Mouse (Mus musculus): ENCODE data around the gene Keap1.
"Not testable (repeated sequence)": the region's sequence is repeated elsewhere in the genome, so short reads cannot be mapped to it uniquely, and the experiment has no call there.

Gene Keap1

DNA sequence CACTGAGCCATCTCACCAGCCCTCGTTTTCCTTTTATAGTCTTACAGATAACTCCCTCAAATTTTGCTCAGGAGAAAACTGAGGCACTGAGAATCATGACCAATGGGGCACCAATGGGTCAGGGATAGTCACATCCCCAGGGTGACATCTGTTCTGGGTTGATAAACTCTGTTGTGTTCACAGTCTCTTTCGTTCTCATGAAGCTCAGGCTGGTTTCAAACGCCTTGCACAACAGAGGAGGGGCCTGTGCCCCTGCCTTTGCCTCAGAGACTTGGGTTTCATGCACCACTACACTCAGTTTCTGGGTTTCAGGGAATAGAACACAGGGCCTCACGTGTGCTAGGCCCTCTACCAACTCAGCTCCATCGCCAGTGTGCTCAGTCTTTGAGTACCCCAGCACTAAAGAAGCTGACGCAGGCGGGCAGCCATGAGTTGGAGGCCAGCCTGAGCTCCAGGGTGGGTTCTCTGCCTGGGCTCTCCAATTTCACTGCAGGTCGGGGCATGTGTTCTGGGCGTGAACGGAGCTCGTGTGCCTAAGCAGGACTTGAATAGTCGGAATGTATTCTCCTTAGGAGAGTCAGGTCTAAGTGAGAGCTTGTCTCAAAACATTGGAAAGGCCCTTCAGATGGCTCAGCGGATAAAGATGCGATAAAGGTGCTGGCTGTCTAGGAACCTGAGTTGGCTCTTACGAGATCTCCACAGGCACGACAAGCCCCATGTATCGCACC lies 25.3 kb upstream of the Keap1 start:
- no peak for DNase-seq (ENCODE audit: low read depth in 2 of 2, low spot score in 2 of 2)

DNA sequence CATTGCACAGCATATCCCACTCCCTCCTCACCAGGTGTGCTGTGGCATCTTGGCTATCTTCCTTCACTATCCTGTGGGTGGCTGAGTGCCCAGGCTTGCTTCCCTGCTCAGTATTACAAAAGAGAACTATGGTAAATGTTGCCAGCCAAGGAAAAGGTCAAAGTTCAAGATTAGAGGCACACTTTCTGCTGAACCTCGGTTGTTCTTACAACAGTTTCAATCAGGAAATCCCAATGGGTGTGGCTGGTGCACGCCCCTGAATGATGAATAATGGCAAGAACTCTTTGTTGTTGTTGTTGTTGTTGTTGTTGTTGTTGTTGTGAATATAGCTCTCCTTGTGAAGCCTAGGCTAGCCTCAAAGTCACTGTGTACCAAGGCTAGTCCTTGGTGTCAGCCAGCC lies 22.7 kb upstream of the Keap1 start:
- no peak for DNase-seq (ENCODE audit: low read depth in 2 of 2, low spot score in 2 of 2)

DNA sequence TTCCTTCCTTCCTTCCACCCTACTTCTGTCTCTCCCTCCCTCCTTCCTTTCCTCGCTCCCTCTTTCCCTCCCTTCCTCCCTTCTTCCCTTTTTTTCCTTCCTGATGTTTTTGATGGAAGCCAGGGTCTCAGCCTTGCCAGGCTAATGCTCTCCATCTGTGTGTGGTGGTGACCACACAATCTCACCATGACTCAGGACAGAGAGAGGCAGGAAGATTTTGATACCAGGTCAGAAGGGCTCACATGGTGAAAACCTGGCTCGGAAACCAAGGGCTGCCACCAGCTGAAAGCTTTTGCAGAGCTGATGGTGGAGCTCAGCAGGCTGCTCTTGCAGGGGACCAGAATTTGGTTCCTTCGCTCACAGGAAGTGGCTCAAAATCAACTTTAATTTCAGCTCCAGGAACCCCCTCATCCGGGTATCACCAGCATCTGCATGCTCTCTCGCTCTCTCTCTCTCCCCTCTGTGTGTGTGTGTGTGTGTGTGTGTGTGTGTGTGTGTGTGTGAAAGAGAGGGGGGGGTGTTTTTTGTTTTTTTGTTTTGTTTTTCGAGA lies 21.4 kb upstream of the Keap1 start:
- DNase-seq (ENCODE audit: low read depth in 2 of 2, low spot score in 2 of 2) = peak; percentile 20 to 46

DNA sequence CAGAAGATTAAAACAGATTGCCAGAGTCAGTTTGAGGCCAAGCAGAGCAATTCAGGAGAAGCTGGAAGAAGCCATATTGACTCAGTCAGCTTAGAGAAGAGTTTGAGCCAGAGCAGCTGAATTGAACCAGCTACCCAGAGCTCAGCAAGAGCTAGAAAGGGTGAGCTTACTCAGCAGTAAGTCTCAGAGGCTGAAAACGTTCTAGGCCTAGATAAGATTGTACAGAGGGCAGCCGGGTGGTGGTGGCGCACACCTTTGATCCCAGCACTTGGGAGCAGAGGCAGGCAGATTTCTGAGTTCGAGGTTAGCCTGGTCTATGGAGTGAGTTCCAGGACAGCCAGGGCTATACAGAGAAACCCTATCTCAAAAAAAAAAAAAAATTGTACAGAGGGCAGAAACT lies 17.2 kb upstream of the Keap1 start:
- DNase-seq (ENCODE audit: low read depth in 2 of 2, low spot score in 2 of 2) = not testable (repeated sequence)

DNA sequence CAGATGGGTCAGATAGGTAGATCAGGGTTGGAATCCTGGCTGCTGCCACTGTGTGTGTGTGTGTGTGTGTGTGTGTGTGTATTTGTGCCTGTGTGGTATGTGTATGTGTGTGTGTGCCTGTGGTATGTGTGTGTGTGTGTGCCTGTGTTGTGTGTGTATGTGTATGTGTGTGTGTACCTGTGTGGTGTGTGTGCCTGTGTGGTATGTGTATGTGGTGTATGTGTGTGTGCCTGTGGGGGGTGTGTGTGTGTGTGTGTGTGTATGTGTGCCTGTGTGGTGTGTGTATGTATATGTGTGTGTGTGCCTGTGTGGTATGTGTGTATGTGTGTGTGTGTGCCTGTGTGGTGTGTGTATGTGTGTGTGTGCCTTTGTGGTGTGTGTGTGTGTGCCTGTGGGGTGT lies 15.5 kb upstream of the Keap1 start:
- DNase-seq (ENCODE audit: low read depth in 2 of 2, low spot score in 2 of 2) = no peak

DNA sequence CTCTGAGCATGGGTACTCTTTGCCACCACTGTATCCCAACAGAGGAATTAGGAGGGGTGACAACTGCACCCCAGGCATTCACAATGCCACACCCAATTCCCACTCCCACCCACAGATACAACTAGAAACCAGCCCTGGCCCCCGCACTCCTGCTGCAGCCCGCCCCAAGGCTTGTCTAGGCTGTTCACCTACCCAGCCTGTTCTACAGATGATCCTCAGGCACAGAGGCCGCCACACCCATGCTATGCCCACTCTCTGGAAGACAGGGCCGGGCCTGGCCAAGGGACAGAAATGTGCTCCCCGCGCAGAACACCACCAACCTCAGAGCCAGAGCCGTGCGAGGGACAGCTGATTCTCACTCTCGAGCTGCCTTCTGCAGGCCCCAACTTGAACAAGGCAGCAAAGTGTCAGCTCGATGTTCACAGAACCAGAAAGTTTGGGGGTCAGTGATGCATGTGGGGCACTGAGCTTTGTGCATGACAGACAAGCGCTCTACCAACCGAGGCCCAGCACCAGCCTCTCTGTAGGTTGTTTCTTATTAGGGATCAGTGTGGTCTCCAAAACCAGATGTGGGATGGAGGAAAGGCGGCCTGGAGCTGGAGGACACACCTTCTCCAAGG lies 12.1 kb upstream of the Keap1 start:
- DNase-seq (ENCODE audit: low read depth in 2 of 2, low spot score in 2 of 2) = no peak

DNA sequence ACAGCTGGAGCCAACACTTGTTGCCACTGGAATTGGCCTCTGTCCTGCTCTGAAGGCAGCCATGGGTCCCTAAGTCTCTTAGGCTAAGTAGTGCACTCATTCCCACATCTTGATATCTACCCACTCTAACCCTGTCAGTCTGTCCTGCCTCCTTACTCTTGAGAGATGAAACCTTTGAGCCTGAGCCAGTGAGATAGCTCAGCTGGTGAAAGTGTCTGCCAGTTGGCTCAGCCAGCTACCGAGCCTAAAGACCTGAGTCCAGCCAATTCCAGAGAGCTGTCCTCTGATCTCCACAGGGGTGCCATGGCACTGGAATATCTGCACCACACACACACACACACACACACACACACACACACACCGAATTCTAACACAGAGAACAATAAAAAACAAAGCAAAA lies 11.3 kb upstream of the Keap1 start:
- no peak for DNase-seq (ENCODE audit: low read depth in 2 of 2, low spot score in 2 of 2)

DNA sequence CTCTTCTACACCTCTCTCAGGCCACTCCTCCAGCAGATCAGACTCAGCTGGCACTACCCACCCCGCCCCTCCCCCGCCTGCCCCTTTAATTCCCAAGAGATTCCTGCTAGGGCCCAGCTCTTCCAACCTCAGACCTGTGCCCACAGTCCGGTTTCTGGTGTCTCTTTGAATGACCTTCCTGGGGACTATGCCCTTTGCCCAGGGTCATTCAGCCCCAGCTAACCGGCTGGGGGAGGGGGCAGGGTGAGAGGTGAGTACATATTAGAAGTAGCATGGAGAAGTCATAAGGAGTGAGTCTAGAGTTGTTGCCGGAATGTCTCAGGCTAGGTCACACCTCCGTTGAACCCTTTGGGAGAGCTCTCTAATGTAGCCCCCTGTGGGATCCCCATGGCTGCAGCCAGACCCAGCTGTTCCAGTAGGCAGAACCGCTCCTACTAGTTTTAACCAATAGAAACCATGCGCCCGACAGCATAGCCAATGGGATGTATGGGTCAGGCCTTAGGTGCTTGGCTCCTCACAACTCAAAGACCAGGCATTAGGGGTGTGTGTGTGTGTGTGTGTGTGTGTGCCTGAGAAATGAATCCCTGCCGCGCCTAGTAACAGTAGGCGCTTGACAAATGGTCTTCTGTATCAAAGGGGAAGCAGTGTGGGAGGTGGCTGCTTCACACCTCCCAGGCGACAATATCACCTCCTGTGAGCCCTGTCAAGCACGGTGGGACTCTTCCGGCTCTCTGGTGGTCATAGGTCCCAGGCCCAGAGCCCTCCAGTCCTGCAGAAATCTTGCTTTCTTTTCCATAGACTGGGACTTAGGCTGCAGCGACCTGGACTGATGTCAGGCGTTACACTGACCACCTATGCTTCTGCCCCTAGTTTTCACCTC lies 10.7 kb upstream of the Keap1 start:
- DNase-seq (ENCODE audit: low read depth in 2 of 2, low spot score in 2 of 2) = no peak

DNA sequence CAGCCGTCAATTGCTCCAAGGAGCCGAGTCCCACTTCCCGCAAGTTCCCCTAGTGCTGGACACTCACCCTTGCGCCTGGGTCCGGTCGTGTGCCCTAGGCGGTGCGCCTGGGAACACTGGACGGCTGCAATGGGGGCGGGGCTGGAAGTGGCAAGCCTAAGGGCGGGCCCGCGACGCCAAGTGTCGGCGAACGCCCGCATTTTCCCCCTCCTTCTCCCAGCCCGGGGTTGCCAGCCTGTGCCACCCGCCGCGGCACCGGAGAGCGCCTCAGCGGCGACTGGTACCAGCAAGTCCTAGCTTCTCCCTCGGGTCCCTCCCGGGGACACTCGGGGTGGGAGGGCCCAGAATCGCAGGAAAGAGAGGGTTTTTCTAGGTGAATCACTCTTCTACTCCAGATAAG lies 9.2 kb upstream of the Keap1 start, which contains the start of gene S1pr5:
Gene S1pr5, minus strand, starts transcription at position 118 of the 400 bp plus-strand sequence.
- DNase-seq (ENCODE audit: low read depth in 2 of 2, low spot score in 2 of 2) = no peak

DNA sequence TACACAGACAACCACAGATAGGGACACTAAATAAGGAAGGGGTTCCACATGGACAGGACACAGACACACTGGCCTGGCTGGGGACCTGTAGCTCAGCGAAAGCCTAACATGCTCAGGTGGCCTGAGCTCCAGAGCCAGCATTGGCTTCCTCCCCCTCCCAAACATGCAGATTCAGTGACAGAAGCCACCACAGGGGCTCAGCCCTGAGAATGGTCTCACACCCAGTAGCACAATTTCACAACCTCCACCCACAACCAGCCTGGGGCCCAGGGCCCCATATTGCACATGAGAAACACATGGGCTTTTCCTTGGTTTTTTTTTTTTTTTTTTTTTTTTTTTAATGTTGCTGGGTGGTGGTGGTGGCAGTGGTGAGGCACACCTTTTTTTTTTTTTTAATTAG lies 7.2 kb upstream of the Keap1 start:
- DNase-seq (ENCODE audit: low read depth in 2 of 2, low spot score in 2 of 2) = no peak

DNA sequence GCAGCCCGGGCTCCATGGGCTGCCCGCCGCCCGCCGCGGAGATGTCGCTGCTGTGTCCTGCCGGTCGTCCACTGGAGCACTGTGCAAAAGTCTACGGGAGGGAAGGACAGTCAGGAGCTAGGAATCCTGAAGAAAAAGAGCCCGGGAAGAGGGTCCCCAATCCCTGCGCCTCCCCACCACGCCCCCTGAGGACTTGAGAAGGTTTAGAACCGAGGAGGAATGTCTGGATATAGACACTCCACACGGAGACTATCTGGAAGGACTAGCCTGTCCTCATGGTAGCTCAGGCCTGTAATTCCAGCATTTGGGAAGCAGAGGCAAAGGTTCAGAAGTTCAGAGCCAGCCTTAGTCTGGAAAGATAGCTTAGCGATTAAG lies 5.9 kb upstream of the Keap1 start:
- DNase-seq (ENCODE audit: low read depth in 2 of 2, low spot score in 2 of 2) = no peak

DNA sequence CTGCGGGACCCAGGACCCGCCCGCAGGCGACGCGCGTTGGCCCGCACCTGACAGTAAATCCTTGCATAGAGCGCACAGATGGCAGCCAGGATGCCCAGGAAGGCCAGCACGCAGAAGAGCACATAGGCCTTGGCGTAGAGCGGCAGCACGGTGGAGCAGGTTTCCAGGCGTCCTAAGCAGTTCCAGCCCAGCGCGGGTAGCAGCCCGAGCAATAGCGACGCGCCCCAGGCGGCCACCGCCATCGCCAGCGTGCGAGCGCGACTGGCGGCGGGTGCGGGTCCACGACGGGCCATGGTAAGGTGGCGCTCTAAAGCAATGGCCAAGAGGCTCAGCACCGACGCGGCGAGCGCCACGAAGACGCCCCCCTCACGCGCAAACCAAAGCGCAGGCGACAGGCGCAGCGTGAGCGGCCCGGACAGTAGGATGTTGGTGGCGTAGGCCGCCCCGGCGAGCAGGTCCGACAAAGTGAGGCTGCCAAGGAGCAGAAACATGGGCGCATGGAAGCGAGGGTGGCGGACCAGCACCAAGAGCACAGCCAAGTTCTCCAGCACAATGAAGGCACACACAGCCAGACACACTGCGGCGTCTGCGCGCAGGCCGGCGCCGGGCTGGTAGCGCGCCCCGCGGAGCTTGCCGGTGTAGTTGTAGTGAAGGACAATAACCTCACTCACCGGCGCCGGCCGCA lies 5.4 kb upstream of the Keap1 start:
- no peak for DNase-seq (ENCODE audit: low read depth in 2 of 2, low spot score in 2 of 2)

DNA sequence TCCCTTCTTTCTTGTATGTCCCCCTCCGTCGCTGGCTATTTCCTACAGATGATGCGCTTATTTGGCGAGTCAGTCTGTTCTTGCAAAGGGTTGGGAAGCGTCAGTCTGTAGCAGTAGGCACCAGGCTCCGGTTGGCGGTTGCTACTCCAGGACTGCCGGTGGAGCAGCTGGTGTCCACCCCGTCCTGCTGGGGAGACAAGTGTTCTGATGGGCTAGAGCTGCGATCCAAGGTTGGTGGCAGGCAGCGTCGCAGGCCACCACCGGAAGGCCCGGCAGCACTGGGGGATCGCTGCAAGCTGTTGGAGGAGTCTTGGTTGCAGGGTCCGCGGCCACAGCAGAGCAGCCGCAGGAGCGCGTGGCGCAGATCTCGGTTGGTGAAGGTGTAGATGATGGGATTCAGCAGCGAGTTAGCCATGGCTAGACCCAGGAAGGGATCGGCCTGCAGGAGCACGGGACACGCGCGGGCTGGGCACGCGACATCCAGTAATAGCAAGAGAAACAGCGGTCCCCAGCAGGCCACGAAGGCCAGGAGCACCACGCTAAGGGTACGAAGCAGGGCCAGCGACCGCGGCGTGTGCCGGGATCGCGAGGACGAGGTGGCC lies 4.8 kb upstream of the Keap1 start:
- no peak for DNase-seq (ENCODE audit: low read depth in 2 of 2, low spot score in 2 of 2)

DNA sequence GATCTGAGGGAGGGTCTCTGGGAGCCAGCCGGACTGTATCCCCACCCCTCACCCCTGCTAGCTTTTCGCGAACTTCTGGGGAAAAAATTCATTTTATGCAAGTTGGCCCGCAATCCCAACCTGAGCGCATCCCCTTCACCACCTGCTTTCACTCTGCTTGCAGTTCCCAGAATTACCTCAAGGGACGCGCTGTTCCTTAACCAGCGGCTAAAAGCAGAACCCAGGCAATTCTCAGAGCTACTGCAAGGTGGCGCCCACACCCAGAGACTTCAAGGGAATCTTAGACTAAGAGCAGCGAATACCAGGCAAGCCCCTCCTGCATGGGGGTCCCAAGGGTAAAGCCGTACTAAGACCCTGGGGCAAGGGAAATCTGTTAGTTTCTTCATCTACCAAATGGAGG lies 2.2 kb upstream of the Keap1 start:
- peak; percentile 75 to 88 for DNase-seq (ENCODE audit: low read depth in 2 of 2, low spot score in 2 of 2)

DNA sequence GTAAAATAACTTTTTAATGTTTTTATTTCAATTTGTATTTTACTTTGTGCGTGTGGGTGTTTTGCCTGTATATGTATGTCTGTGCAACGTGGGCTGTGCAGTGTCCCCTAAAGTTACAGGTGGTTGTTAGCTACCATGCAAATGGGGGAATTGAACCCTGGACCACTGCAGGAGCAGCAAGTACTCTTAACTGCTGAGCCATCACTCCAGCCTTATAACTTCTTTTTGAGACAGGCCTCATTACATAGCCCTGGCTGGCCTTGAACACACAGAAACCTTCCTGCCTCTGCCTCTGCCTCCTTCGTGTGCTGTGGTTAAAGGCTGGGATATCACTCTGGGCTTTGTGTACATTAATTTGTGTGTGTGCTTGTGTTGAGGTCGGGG lies 296 bp upstream of the Keap1 start:
- no peak for DNase-seq (ENCODE audit: low read depth in 2 of 2, low spot score in 2 of 2)

DNA sequence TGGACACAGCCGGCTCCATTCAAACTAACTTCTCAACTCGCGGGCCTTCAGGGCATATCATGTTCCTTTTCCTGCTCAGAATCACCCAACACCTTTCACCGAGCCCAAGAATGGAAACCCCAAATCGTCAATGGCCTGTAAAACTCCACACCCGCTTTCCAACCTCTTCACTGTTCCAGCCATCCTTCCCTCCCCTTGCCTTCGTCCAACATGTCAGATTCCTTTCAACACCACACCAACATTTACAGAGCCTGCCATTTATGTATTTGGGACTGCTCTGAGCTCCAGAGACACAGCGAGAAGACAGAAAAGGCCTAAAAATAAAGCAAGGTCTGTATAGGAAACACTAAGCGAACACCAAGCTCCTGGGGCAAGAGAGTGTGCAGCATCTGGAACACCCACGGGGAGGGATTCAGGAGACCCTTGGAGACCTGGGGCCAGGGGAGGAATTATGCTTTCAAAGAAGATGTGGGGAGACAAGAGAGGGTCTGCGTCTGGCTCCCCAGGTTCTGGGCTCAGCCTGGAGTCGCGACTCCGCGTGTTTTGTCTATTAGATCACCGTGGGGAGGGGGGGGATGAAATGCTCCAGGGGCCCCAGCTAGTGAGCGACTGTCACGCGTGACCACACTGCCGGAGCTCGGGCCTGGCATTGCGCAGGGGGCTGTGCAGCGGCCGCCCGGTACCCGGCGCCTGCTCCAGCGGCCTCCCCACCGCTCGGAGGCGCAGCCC lies 993 bp downstream of the Keap1 start:
- DNase-seq (ENCODE audit: low read depth in 2 of 2, low spot score in 2 of 2) = no peak

DNA sequence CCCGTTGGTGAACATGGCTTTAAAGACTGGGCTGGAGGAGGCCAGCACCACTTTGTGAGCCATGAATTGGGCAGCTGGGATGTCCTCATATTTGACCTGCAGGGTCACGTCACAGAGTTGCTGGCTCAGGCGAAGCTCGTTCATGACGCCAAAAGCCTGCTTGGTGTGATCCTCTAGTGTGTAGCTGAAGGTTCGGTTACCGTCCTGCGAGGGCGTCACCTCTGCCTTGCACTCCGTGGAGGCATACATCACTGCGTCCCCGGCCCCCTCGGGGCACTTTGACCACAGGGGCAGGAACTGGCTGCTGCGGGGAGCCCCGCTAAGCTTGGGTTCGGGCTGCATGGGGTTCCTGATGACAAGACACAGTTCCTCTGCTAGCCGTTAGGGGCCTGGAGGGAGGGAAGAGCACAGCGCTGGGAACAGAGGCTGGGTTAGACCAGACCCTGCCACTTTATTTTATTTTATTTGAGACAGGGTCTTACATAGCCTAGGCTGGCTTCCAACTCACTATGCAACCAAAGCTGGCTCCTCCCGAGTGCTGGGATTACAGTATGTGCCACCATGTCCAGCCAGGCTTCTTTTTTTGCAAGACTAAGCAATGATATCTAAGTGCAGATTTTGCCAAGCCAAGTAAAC lies 1.7 kb downstream of the Keap1 start:
- no peak for DNase-seq (ENCODE audit: low read depth in 2 of 2, low spot score in 2 of 2)

DNA sequence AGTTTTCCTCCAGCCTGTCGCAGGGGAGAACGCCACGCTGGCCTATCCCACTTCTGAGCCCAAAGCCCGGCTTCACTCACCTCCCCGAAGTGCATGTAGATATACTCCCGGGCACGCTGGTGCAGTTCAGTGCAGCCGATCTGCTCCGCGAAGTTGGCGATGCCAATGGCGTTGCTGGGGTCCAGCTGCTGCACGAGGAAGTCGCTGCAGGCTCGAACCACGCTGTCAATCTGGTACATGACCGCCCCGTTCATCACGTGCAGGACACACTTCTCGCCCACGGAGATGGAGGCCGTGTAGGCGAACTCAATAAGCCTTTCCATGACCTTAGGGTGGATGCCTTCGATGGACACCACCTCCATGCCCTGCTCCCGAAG lies 2.2 kb downstream of the Keap1 start:
- no peak for DNase-seq (ENCODE audit: low read depth in 2 of 2, low spot score in 2 of 2)

DNA sequence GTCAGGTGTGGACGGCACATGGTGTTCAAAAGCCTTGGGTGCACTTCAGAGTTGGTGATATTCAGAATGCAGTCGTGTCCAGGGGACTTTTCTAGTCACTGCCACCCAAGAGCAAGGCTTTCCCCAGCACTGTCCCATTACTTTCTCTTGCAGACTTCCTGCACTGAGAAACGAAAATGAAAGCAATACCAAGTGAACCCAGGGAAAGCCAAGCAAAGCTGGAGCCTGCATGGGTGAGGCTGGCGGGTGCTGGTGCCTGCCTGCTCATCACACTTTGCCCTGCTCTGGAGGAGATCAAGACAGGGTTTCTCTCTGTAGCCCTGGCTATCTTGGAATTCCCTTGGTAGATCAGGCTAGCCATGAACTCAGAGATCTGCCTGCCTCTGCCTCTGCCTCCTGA lies 3.8 kb downstream of the Keap1 start:
- no peak for DNase-seq (ENCODE audit: low read depth in 2 of 2, low spot score in 2 of 2)

DNA sequence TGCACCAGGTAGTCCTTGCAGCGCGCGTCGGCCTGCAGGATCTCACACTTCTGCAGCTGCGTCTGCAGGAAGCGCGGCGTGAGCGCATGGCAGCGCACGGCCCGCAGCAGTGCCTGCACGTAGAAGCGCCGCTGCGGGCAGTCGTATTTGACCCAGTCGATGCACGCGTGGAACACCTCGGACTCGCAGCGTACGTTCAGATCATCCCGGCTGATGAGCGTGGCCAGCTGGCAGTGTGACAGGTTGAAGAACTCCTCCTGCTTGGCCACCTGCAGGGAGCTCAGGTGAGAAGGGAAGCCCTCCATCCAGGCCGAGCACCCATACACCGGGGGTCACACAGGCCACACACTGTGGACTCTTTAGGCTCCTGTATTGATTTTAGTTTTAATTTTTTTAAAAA lies 5.4 kb downstream of the Keap1 start:
- DNase-seq (ENCODE audit: low read depth in 2 of 2, low spot score in 2 of 2) = no peak
